Mouse (Mus musculus): ENCODE data around the gene Lbx1.

Gene Lbx1

DNA sequence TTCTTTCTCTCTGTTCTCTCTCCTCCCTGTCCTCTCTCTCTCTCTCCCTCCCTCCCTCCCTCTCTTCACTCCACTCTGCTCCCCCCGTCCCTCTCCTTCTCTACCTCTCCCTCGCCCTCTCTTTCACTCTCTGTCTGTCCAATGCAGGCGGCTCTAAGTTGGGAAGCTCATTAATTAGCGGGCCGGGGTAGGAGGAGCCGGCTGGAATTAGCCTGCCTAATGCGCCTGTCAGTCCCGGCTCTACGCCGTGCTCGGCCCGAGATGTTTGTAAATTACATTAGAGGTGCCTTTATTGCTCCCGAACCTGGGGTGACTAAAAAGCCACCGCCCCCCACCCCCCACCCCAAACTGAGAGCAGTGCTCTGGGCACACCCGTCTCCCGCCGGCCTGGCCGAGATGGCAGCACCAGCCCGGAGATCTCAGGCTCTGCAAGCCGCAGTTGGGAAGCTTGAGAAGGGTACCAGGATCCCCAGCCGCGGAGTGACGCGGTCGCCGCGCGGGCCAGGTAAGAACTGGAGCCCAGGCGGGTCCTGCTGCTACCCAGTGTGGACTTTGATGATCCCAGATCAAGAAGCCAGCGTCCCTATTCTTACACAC, at the start of gene Lbx1:
Lbx1 (minus strand) TSS at position 47 of the 597 bp plus-strand sequence.
- DNase-seq (ENCODE audit: low spot score): no peak

DNA sequence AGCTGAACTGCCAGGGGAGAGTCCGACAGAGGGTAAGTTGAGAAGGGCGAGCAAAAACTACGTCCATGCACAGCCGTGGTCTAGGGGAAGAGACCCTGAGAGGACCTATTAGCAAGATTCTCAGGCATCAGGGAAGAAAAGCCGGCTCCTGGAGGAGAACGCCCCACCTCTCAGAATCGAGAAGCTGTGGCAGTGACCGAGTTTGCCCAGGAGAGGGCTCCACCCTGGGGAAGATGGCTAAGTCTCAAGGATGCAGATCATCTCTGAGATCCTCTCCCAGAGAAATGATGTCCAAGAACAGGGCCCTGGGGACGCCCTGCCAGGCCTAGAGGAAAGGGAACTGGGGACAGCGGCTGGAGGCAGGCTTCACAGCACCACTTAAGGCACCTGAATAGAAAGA, 47.7 kb upstream of the Lbx1 start:
- DNase-seq (ENCODE audit: low spot score): peak; percentile 63

DNA sequence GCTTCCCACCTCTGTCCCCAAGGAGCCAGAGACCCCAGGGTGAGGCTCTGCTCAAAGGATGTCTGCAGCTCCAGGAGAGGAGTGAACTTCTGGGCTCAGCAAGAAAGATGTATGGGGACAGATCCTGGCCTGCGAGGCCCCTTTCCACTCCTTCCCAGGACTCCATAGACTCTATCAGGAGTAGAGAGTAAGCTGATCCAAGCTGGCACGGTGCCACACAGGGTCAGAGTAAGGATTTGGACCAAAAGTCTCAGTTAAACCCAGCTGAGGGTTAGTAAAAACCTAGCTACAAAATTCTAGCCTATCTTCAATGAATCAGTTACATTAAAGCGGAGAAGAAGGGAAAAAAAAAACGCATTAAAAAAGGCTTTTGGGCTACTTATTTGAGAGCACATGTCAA, 40.6 kb upstream of the Lbx1 start:
- no peak for DNase-seq (ENCODE audit: low spot score)

DNA sequence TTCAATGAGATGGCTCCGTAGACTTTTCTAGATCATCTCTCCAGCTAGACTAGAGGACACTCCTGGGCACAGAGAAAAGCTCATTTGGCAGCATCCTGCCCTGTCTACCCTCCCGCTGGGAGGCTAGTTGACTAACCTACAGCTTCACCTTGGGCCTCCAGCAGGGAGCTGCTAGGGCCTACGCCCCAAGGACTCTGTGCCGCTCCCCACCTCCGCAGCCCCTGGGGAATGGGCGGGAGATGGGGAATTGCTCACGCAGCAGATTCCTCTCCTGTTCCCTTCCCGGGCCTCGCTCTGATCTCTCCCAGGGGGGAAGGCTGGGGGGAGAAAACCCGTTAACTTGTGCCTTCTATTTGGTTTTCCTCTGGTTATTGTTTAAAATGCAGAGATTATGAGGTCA, 36.4 kb upstream of the Lbx1 start:
- DNase-seq (ENCODE audit: low spot score): no peak

DNA sequence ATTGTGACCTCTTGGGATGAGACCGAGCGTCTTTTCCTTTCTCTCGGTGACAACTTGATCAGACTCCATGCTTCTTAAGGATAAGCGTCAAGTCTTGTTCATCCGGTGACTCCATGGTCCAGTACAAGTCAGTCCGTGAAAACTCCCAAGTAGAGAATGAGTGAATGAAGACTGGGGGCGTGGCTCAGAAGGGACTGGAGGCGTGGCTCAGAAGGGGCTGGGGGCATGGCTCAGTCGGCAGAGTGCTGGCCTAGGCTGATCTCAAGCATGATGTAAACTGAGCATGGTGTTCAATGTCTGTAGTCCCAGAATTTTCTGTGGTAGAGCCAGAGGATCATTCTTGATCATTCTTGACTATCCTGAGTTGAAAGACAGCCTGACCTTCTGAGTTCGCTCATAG, 27.4 kb upstream of the Lbx1 start:
- DNase-seq (ENCODE audit: low spot score): no peak

DNA sequence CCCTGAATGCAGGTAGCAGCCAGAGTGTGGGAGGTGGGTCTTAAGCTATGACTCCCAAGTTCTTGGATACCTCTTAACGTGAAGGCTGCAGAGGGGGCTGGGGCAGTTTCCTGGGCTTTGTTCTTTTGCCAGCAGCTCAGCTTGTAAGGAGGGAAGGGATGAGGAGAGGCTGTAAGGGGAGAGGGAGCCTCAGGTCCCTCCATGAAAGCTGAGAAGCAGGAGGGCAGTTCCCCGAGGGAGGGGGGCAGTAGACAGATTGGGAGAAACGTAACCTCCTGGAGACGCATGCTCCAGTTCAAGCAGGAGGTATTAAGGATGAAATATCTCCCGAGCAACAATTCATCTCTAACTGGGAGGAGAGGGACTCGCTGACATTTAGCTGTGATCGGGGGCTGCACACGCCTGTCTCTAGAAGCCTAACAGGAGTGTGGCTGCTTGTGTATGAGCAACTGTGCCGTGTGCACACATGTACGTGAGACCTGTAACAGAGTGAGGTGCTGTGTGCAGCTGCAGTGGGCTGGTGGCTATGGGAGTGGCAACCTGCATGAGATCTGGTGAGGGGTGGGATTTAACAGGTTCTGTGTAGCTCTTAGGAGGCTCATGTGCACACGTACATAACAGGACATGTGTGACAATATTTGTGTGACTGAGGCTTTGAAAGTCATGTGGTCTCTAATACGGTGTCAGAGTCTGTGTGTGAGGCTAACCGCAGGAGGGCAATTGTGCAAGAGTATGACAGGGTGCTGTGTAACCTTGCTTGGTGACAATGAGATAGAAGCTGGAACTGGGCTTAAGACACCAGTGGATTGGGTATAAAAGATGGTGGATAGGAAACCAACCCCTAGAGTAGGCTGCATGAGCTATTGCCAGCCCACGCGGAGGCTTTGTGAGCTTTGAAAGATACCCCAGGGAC, 22.1 kb upstream of the Lbx1 start:
- DNase-seq (ENCODE audit: low spot score): no peak

DNA sequence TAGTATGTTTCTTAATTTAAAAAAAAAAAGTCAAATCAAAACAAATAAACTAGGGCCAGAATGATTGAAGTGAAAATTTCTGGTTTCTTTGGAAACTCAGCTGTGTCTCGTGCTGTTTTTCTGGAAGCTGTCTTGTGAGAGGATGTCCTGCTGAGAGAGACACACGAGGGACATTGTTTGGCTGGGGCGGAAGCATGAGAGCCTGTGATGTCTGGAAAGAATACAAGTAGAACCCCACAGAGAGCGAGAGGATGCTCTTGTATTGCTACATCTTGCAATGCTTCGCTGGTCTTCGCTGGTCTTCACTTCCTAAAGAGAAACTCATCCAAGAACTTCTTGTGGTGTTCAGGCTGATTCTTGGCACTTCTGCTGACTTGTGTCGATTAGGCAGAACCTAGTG, 19.2 kb upstream of the Lbx1 start:
- DNase-seq (ENCODE audit: low spot score): no peak

DNA sequence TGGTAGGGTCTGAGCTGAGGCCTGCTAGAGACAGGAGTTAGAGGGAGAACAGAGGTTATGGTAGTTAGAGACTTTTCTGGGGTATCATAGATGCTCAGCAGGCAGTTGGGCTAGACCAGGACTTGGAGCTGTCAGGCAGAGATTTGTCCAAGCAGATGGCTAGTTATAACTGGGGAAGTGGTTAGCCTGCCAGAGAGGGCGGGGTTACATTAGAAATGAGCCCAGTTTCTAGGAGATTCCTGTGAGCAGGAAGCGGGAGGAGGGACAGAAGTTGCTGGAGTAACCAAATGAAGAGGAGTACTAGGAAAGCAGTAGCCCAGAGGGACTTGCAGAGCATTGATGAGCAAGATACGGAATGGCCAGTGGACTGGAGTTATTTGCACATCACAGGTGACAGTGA, 16.8 kb upstream of the Lbx1 start:
- DNase-seq (ENCODE audit: low spot score): no peak

DNA sequence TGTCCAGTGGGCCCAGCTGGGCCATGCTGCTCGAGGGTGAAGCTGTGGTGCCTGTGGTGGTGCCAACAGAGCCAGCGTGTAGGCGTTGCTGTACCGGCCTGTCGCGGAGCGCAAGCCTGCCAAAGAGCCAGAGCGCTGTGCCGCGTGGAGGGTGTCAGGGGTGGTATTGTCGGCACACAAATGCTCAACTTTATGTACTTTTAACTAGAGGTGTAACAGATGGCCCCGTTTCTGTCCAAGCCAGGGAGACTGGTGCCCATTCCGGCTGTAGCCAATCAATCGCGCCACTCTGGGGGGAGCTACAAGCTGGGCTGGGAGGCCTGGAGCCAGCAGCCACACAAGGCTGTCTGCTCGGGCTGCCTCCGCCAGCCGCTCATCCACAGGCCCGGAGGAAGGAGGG, 13.1 kb upstream of the Lbx1 start:
- DNase-seq (ENCODE audit: low spot score): no peak

DNA sequence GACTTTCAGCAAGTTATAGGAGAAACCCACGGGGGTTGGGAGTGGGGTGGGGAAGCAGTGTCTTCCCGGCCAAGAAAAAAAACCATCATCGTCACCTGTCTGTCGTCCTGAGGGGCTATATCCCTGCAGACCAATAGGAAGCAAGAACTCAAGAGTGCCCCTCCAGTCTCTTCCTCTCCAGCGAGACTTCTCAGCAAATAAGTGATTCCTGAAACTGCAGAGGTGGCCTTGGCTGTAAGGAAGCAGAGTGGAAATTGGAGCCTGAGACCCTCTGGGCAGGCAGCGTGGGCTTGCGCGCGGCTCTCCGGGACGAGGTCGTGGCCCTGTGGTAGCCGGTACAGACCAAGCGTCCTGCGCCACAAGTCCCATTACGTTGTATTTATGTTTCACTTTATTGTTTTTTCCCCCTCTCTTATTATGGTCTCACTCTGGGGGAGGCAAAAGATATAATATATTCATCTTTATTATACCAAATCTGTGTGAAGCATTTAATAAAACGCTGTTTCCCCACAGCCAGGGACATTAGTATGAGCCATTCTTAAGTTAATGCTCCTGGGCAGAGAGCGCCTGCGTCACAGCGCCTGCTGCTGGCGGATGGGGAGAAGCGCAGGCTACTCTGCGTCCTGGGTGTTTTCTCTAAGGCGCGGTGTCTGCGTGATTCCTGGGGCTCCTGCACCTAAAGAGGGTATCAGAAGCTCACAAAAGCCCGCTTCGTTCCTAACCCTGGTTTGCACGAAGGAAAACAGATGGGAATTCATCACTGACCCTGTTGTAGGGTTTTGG, 8.5 kb upstream of the Lbx1 start:
- no peak for DNase-seq (ENCODE audit: low spot score)

DNA sequence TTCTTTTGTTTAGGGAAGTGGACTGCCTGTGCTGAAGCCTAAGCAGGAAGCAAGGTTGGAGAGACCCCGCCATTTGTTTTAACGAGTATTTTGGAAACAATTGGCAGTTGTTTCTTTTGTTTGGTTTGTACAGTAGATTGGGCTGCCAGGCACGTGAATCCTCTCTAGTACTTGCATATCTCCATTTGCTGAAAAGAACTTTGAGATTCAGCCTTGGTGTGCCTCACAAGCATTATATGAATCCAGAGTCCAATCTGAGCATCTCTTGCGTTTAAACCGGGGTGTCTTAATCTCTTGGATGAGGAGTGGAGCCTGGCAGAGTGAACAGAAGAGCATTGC, 7.6 kb upstream of the Lbx1 start:
- no peak for DNase-seq (ENCODE audit: low spot score)

DNA sequence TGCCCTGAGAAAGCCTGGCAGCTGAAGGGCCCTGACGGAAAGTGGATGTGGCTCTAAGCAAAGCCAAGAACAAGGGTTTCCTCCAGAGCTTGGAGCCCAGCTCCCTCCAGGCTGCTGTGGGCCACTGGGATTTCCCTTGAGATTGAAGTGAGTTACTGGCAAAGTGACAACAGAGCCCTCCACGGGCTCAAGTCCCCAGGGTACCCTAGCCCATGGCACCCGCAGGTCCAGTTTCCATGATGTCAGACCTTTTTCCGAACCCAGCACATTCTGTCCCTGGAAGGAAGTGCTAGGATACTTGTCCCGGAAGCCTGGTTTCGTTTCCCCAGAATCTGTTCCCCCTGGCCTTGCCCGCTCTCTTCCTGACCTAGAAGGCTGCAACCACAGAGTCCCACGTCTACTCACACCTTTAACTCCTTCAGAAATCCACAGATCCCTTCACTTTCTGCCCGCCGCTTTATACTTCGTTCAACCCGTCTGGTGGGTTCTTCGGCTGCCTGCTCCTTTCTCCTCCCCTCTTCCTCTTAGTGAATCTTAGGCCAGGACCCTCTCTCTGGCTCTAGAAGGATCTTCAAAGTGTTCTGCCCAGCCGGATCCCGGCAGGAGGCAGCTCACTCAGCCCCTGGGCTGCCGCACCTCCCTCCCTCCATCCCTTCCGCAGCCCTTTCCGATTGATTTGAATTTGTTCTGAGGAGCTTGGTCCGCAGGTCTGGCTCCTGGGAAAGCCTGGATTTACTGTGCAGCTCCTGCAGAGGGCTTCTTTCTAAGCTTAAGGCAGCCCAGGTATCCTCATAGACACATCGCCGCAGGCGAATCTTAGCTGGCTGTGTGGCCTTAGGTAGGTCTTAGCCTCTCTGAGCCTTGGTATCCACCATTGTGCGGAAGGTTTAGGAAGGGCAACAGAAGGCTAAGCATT, 7.0 kb upstream of the Lbx1 start:
- no peak for DNase-seq (ENCODE audit: low spot score)

DNA sequence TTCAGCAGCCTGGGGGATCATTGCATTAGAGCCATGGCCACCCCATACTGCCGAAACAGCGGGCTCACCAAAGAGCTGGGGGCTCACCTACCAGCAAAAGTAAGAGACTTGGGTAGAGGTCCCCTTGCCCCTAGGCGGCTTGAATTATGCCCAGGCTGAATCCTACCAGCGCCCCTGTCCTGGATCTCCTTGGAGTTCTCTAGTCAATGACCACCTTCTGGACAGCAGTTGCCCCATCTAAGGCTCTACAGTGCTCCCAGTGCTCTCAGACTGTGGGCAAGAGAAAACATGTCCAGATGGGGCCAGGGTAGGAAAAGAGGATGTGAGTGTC, 6.4 kb upstream of the Lbx1 start:
- DNase-seq (ENCODE audit: low spot score): no peak

DNA sequence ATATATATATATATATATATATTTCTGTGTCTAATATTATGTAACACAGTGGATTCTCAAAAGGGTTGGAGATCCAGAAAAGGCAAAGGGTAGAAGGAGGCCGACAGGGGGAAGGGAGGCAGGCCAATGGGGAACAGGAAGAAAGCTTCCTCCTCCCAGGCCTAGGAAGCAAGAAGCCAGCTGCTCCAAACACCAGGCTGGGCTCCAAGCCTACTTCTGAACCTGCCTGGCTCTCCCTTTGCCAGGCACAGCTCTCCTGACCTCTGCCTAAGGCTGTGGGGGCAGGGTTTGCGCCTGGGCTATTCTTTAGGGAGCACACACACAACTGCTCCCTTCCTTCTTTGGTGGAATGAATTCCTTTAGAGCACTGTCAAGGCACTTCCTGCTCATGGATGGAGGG, 4.4 kb upstream of the Lbx1 start:
- DNase-seq (ENCODE audit: low spot score): no peak

DNA sequence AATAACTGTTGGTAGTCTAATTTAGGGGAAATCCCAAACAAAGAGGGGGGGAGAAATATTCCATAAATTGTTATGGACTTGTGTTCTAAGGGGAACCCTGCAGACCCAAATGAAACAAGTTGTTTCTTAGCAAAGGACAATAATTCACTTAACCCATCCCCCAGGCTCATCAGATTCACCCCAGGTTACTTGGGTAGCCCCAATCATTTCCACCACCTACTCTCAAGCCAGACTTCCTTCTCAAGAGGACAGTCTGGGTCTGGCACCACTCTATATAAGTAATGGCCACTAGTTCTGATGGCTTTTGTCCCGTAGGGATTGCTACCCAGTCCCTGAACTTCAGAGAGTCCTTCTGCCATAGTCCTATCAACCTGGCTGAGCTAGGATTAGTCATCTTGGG, 3.6 kb upstream of the Lbx1 start:
- no peak for DNase-seq (ENCODE audit: low spot score)

DNA sequence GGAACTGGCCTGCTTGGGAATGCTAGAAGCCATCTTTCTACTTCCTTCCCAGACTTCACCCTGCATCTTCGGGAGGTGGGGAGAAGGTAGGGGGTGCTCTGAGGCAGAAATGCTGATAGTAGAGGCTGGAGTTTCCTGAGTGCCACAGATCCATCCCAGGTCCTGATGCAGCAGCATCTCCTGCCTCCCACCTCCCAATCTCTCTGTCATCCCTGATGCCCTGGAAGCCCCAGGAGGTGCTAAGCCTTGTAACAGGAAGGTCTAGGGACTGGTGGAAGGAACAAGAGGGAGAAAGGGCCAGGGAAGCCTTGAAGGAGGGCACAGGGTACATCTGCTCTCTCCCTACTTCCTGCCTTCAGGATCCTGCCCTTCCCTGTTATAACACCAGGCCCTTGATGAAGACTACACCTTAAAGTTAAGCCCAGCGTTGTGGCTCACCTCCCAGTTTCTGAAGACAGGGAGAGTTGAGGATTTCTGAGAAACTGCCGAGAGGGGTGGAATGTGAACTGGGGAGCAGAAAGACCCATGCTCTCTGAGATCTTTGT, 2.1 kb upstream of the Lbx1 start:
- DNase-seq (ENCODE audit: low spot score): no peak

DNA sequence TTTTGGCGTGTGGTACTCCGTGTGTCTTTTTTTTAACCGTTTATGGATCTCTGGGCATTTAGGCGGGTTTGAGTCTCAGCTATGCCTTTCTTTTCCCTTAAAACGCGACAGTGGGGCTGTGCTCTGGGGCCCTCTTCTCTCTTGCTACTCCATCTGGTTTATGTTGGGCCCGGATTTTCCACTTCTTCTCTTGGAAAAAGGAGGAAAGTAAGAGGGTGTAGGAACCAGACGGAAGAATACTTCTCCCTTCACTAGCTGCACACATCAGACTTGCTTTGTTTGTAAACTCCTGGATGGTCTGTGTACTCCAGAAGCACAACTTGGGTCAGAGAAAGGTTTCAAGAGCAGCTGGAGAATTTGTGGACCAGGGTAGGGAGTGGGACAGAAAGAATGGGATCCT, 1.5 kb upstream of the Lbx1 start:
- DNase-seq (ENCODE audit: low spot score): no peak

DNA sequence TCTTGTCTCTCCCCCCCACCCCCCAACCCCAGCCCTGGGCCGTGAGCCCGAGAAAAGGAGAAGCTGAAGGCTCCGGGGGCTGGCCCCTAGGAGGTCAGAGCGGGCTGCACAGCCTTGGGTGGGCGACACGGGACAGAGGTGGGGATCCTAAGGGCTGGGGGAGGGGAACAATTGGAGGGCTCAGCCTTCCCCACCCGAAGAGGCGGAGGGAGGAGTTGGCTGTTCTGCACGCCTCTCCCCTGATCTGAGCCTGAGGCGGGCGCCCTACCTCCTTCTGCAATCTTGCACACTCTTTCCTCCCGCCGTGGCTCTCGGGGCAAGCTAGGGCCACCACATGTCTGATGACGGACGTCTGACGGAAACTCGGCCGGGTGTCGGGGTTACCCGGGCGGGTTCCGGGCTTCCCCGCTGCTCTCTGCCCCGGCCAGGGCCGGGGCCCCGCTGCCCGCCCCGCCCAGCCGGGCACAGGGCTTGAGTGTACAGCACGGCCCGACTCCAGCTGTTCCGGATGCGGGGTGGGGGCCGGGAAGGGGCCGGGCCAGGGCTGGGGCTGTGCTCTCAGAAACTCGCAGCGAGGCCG, 841 bp upstream of the Lbx1 start:
- DNase-seq (ENCODE audit: low spot score): no peak

DNA sequence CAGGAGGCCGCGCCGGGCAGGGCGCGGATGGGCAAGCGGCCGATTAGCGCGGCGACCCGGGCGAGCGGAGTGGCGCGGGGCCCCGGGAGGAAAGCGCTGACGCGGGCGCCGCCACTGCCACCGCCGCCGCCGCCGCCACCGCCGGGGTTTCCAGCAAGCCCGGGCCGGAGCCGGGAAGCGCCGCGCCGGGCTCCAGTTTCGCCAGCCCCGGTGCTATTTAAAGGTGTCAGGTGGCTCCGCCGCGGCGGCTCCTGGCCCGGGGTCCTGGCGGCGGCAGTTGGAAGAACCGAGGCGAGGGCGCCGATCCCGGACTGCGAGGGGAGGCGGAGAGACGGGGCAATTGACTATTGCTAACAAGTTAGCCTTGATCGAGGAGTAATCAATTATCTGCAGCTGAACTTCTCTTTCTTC, 276 bp downstream of the Lbx1 start:
- DNase-seq (ENCODE audit: low spot score): no peak

DNA sequence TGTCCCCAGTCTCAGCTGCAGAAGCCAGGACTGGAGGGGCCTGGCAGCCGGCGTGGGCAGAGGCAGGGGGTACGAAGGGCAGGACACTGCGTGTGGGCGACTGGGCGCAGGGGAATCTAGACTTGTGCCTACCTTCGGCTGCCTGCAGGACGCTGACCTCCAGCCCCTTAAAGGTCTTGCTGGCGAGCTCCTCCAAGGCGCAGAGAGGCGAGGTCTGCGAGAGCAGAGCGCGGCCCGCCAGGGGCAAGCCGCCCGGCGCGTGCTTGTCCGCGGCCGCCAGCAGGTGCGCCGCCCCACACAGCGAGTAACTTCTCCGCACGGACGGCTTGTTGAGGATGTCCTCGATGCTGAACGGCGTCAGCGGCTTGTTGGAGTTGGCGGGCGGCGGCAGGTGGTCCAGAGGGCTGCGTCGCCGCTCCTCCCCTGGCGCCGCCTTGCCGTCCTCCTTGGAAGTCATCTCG, 811 bp downstream of the Lbx1 start:
- no peak for DNase-seq (ENCODE audit: low spot score)

DNA sequence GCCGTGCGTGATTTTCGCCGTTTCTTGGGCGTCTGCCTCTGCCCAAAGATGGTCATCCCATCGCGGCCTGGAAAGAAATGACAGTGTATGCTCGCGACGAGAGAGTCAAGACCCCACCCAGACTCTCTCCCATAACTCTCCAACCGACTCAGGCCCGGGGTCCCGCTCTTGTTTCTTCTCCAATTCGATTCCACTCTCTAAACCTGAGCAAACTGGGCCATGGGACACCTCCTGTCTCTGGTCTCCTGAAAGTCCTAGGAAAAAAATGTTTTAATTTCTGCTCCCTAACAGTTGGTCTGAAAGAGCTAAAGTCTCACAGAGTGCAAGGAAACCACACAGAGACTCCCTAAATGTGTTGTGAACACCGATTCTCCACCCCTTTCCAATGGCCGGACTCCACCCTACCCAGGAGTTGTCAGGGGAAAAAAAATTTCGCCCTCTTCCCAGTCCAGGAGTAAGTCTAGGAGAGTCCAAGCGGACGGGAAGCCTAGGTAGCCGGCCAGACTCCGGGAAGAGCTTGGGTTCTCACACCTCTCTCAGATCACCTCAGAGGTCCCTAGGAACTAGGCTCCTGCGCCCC, 1.3 kb downstream of the Lbx1 start:
- DNase-seq (ENCODE audit: low spot score): no peak

Data from ovary, postnatal 14 days (tissue).